In genomic region chr13:108415464-108415863, GRCm38 (mm10) we compare ENCODE assay signal across 13 mouse cellular contexts.
"Had no signal": no experiment of that assay in that cellular context is flagged by ENCODE, and none has a peak within 500 bp of the region (broad histone marks: within the 10 kb centered on the region; RNA-seq: fewer than 3 reads in every experiment).

No protein-coding gene starts in this region.

- H3K9me3 ChIP-seq: limb, embryonic 15.5 days; liver, embryonic 12.5 days; megakaryocyte, embryonic 14.5 days; midbrain, embryonic 12.5 days had no signal

- H3K27ac ChIP-seq: left cerebral cortex, adult 2 months; limb, embryonic 15.5 days; liver, embryonic 12.5 days; macrophage; midbrain, embryonic 12.5 days had no signal

- ATAC-seq: inflammation-experienced regulatory T-cells, adult 6 months; liver, embryonic 12.5 days; midbrain, embryonic 16.5 days had no signal

- H3K36me3 ChIP-seq: limb, embryonic 15.5 days; liver, embryonic 12.5 days; midbrain, embryonic 12.5 days had no signal

- H3K27me3 ChIP-seq: limb, embryonic 15.5 days; liver, embryonic 12.5 days; megakaryocyte, embryonic 14.5 days; midbrain, embryonic 12.5 days had no signal

- H3K4me3 ChIP-seq: left cerebral cortex, adult 2 months; limb, embryonic 15.5 days; liver, embryonic 12.5 days; megakaryocyte, embryonic 14.5 days; midbrain, embryonic 12.5 days had no signal

- H3K4me2 ChIP-seq: limb, embryonic 15.5 days; liver, embryonic 12.5 days; lung, embryonic 14.5 days; midbrain, embryonic 12.5 days had no signal

- H3K9ac ChIP-seq: limb, embryonic 15.5 days; liver, embryonic 12.5 days; lung, embryonic 14.5 days; midbrain, embryonic 12.5 days had no signal

- DNase-seq: kidney, adult 8-10 months; lung, embryonic 14.5 days; lung, postnatal 10 days; right cerebral cortex, postnatal 14 days; thymus, postnatal 14 days had no signal

- H3K4me1 ChIP-seq: limb, embryonic 15.5 days; midbrain, embryonic 12.5 days had no signal
